Mouse (Mus musculus) ZHBTc4 (cell line): ENCODE results near the gene Smim20.

ENCODE experiments used
- DNase-seq: peaks from one replicate; pipeline ENCODE4 v3.0.0-alpha.2; 2011; ENCODE audit warnings: low read depth, low spot score

Gene Smim20

DNA sequence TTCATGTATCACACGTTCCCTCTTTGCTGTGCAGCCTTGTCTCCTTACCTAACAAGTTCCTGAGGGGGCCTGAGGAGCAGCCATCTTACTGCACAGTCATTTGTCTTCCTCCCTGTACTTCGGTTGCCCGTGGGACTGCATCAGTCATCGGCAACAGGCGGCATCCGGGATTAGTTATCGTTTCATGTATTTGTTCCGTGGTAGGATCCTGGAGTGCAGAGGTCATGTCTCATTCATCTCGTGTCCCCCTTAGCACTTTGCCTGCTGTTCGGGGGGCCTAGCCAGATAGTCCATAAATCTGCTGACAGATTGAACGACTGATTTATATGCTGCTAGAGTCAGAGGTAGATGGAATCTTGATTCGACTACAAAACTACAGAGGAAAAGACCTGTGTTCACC lies 1.1 kb upstream of the Smim20 start:
- DNase-seq: no peak

DNA sequence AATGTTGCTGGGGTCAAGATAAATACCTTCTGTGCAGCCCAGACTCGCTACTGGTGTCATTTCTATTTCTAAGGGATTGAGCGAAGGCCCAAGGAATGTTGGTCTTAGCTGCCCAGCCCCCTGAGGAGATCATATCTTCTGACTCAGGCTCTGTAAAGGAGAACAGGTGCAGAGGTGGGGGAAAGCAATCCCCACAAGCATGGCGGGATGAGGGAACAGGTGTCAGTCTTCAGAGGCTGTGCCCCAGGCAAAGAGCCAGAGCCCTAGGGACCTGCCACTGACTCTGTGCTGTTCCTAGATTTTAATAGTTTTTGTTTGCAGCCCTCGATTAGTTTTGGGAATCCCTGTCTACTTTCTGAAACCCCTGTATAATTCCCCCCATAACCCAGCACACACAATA lies 702 bp upstream of the Smim20 start:
- DNase-seq: no peak

DNA sequence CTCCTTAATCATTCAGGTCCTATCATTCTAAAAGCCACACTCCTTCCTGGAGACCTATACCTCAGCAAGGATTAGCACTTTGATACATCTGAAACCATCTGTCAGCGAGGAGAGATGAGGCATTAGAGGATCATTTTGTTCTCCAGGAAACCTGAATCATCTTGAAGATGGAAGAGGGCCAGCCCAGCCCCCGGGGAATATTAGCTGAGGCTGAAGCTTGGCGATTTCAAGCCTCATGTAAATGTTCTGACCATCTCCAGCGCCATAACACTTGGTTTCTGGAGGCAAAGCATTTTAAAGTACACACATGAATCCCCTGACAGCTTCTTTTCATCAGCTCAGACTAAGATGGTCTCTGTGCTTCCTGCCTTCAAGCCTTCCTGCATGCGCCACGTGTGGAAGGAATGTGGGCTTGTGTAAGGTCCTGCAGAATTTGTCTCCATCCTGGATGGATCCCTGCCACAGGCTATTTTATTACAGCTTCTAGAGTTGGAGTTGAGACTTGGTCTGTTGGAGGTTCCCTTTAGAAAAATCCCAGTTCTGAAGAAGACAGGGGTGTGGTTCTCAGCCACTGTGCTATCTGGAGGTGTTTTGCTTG lies 1.3 kb downstream of the Smim20 start:
- peak; percentile 59 for DNase-seq

DNA sequence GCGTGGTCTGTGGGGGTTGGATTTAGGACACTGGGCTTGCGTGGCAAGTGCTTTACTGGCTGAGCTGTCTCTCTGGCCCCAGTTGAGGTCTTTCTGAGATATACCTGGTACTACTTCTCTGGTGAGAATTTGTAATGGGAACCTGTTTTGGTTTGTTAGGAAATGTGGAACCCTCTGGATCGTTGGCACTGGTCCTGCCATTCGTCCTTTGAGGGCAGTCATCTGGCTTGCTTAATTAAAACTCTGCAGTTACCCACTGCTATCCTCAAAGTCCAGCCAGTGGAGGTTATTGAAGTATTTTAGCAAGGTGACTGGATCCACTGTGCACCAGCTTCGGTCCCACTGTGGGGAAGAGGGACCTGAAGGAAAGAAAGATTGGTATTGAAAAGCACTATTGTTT lies 2.9 kb downstream of the Smim20 start:
- DNase-seq: no peak

DNA sequence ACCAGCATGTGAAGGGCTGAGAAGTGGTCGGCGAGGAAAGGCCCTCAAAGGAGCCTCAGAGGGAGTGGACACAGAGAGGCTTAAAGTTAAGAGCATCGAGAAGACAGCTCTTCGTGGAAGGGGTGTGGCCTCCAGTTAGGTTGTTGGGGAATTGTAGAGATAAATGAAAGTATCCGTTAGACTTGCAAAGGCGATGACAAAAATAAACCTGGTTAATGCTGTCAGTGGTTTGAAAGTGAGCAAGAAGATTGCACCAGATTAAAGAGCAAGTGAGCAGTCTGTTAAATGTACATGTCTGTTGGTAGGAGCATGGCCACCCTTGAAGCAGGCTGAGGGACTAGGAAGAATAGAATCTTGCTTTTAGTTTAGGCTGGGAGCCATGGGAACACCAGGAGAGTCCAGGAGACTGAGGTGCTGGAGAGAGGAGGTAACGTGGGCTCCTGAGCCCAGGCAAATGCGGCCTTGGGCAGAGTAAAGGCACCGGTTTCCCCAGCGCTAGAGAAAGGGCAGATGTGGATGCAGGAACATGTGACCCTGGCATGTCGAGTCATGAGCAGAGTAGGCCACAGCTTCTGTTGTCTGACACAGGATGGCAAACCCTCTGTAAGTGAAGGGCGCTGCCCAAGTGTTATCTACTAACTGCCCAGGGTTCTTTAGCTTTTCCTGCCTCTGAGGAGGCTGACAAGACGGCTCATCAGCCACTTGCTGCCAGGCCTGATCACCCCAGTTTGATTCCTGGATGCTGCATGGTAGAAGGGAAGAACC lies 4.2 kb downstream of the Smim20 start:
- DNase-seq: no peak

DNA sequence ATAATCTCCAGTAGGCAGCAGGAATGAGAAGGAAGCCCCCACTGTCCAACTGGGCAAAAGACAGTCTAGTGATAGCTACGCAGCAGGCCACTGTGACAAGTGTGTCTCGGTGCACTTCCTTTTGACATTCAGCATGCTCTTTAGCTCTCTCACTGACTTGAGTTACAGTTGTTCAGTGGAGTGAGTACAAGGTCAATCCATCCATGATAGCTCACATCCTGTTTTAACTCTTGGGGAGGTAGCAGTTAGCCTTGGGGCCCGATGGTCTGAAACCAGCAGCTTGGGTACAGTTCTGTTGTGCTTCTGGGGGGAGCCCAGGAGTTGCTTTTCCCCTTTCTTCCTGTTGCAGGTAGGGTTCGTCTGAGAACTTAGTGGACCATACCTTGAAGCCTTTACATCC lies 5.7 kb downstream of the Smim20 start:
- no peak for DNase-seq

DNA sequence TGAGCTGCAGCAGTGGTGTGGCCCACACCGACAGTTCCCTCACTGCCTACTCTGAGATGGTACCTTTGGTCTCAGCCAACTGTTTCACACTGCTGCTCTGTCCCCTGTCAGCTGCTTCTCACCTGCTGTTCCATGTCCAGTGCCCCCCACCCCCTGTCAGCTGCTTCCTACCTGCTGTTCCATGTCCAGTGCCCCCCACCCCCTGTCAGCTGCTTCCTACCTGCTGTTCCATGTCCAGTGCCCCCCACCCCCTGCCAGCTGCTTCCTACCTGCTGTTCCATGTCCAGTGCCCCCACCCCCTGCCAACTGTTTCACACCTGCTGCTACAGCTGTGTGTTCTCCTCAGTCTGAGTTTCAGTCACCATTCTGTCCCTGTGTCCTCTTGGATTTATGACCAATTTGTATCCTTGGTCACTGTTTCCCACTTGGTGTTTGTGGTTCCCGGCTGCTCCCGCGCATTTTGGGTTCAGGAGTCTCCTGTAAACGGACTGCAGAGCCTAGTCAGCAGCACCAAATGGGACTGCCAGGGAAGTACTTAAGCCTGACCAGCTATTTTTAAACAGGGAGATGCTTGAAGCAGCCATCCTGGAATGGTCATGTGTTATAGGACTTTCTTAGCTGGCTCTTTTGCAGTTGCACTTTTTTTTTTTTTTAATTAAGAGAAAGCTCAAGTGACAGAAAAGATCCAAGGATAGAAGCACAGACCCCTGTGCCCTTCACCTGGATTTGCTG lies 7.0 kb downstream of the Smim20 start:
- no peak for DNase-seq

DNA sequence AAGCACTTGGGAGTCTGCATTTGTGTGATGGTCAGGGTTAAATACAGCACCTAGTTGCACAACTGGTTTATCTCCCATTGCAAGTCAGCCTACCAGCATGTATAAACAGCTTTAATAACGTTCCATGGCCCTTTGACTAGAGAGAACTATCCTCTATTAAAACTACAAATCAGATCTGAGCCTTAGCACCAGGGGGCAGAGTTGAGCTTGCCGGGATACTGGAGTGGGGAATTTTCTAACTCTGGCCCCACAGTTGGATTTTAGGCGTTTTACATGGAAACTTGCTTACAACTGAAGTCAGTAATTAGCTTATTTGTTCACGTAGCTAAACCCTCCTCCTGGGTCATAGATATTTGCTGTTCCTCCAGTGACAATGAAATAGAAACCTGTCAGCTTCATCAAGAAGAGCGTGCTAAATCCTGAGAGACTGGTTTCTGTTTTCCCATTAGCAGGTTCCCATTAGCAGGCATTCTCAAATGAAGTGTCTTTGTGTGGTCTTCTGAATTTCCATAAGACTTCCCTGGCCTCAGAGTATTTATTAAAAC lies 8.0 kb downstream of the Smim20 start:
- peak; percentile 38 for DNase-seq

DNA sequence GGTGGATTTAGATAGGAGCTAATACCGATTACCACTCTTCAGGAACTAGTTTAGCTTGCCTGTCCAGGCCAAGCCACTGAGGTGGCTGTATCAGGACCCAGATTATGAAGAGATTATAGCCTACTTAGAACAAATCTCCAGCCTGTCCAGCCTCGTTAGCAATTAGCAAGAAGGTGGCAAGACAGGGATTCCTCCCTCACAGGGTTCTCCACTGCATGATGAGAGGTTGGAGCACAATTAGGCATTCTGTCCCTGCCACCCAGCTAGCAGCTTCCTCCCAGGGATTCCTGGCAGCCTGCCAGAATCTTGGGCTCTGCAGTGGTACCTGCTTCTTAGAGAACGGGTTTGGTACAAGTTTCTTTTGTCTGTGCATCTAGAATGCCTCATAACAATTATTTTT lies 8.5 kb downstream of the Smim20 start:
- no peak for DNase-seq

DNA sequence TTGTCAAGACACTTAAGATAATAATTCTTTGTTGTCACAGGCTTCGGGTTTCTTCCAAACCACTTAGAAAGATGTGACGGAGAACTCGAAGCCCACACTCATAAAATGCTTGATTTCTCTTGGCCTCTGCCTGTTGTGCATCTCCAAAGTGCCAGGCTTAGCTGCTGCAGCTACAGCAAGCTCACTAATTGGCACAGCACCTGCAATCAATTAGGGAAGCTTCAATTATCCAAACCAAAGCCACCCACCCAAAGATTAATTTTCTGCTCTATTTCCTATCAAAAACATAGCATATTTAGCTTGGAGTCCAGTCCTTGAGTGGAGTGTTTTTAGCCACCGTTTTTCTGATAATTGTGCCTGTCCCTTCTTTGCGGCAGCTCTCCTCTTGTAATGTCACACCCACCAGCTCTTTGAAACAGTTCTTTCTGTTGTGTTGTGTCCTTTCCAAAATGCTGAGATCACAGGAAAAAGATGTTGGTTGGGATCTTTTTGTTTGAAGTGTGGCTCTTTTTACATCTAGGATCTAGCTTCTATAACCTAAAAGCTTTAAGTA lies 9.7 kb downstream of the Smim20 start:
- DNase-seq: no peak

DNA sequence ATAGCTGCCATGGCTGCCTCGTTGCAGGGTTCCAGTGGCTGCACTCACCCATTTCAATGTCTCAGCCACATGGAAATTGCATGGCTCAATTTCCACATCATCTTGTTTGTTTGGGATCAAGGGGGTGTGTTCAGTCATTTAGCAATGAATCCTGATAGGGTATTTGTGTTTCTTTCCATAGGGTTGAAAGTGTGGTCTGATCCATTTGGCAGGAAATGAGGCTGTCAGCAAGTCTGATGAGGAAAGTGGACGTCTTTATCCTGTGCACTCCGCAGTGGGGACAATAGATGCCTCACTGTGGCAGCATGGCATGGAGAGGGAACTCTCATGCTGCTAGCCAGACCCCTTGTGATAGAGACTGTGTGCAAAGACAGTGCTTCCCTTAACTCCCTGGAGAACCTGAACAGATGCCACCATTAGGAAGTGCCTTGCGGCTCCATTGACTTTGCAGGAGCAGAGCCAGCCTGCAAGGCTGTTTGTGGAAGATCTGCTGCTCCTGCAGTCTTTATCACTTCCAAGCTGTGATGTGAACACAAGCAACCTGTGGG lies 10.9 kb downstream of the Smim20 start:
- no peak for DNase-seq

DNA sequence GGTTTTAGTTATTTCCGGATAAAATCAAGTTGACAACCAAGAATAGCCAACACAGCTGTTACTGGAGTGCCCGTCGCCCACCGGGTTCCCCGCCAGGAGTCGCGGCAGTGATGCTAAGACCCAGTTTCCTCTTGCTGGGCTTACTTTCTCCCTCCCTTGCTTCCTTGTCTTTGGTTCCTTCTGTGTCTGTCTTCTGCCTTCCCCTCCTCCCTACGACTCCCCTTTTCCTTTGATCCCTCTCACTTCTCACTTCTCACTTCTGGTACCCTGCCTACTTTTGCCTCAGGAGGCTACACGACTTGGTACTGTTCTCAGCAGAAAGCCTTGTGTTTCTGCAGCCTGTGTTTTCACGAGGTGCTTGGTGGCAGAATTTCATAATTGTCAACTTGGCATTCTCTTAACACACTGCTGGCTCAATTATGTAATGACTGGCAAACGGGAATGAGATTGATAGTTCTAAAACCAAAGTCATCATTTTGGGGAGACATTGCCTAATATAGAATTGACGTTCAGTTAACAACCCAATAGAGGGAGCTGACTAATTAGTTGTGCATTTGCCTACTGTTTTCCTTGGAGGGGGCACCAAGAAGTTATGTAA lies 12.4 kb downstream of the Smim20 start:
- DNase-seq: no peak

DNA sequence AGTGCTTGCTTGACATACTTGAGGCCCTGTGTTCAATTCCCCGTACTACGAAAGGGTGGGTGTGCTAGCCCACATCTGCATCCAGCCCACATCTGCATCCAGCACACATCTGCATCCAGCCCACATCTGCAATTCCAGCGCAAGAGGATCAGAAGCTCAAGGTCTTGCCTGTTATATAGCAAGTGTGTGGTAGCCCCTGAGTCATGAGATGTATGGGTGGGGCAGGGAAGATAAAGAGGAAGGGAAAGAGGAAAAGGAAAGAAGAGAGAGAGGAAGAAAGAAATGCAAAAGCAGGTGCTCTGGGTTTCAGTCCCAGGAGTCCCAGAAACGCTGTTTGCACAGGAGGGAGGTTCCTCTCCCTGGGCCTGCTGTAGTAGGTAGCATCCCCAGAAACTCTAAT lies 15.6 kb downstream of the Smim20 start:
- no peak for DNase-seq

DNA sequence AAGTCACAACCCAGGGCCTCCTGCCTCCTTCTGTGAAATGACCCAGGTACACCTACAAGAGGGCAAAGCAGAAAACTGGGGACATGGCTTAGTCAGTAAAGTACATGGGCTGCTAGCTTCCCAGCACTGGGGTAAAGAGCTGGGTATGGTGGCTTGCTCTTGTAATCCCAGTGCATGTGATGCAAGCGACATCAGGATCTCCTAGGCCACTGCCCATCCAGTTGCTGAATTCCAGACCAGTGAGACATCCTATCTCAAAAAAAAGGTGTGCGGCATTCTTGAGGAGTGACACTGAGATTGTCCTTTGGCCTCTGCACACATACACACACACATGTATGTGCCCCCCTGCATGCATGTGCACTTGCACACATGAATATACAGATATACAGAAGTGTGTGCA lies 19.5 kb downstream of the Smim20 start:
- no peak for DNase-seq

DNA sequence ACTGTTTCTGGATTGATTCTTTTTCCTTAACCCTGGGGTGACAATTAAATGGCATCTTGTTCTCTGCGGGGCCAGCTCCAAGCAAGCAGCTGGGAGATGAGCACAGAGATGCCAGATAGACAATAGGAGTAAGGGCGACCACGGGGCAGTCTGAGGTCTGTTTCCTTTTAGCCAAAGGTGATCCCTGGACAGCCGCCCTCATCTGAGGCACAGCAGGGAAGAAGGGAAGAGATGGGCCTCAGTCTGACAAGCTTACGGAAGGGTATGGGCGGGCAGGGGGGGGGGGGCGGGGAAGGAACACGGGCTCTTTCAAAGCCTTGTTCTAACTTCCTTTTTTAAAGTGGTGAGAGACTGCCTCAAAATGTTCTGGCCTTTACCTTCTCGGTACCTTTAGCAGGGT lies 22.6 kb downstream of the Smim20 start:
- DNase-seq: no peak

DNA sequence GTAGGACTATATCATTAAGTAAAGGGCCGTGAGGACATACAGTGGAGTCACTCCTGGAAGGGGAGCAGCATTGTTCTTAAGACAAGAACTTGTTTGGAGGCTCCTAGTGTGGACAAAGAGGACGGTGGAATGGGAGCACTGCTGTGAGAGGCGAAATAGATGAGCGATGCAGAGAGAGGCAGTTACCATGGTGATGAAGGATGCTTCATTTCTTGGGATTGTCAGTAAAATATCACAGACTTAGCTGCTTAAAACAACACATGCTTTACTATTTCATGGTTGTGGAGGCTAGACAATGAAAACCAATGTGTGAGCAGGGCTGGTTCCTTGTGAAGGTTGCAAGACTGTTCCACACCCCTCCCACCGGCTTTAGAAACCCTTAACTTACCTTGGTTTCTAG lies 27.7 kb downstream of the Smim20 start:
- DNase-seq: no peak

DNA sequence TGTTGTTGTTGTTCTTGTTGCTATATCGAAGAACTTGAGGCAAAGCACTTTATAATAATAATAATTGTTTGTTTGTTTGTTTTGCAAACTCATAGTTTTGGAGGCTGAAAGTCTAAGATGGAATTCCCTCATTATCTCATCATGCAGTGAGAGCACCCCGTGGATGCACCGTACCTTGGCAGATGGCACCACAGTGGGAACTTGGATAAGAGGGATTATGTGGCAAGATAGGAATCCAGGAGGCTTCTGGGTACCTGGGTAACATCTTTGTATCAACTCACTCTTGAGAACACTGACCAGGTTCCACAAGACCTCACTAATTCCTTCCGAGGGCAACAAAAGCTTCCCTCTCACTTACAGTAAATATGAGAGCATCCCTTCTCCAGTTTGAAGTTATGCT lies 30.1 kb downstream of the Smim20 start:
- DNase-seq: no peak

DNA sequence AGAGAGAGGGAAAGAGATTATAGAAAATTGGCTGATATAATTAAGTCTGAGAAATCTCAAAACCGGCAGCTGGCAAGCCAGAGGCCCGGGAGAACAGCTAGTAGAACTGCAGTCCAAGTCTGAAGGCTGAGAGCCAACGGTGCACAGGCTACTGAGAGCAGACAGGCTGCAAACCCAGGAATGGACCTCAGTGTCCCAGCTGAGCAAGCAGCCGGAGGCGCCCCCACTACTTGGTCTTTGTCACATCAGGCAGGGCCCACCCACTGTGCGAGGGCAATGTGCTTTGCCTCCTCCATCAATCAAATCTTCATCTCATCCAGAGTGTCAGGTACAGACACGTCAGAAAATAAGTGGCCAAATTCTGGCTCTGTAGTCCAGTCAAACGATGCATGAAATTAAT lies 34.6 kb downstream of the Smim20 start:
- DNase-seq: no peak

DNA sequence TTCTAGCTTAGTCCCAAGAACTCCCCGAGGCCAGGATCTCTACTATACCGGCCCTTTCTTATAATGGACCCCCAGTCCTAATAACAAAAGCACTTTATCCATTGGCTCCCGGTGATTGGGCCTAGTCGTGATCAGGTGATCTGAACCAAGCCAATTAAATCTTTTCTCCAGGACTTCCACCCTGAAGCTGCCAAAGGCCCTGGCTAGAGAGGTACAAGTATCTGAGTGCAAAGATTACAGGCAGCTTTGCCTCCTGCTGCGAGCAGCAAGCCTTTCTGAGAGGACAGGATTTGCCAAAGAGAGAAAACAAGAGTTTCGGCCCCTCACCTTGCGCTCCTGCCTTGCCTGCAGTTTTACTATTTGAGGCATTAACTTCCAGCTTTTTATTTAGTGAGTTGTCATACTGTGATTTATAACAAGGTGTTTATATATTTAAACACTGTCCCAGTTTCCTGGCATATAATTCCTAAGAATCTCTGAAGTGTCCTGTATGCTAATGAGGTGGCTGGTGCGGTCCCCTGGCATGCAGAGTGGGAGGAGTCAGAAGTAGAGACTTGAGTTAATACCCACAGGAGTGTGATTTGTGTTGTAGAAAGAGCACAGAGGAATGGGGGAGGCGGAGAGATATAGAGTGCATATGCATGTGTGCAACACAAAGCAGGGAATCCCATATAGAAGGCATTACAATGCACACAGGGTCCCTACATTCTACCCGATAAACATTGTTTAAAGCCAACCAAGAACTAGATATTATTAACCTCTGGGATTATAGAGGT lies 36.2 kb downstream of the Smim20 start:
- no peak for DNase-seq

DNA sequence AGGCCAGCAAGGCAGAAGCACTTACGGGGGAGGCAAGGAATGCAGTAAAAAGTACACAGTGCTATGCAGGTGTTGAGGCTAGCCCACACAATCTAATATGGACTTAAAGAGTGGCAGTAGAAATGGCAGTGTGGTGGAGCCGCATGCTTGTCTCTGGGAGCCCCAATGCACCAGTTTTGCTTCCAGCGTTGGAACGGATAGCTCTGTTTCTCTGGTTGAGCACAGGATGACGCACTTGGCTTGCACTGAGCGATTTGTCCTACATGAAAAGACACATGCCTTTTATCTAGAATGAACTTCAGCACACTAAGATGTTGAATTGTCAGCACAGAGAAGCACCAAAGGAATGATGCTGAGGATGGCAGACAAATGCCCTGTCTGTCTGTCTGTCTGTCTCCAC lies 37.1 kb downstream of the Smim20 start:
- DNase-seq: no peak

DNA sequence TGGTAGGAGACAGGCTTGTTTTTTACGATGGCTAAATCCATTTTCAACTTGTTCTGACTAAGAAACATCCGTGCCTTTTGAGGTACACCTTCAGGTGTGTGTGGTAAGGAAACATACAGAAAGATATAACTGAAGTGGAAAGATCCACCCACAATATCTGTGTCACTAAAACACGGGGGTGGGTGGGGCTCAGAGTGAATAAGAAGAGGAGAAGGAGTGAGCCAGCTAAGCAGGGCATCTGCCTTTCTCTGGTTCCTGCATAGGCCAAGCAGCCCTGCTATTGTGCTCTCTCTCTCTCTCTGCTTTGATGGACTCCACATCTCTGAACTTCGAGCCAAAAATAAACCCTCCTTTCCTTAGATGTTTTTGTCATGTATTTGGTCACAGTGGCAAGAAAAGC lies 38.1 kb downstream of the Smim20 start:
- no peak for DNase-seq
